Mouse (Mus musculus): Measurements from ENCODE around the gene Gpkow.
A peak's percentile ranks its signal among the peaks of the same experiment; 100 is the strongest.
"Not testable (repeated sequence)": the region's sequence is repeated elsewhere in the genome, so short reads cannot be mapped to it uniquely, and the experiment has no call there.

Gpkow gene

DNA sequence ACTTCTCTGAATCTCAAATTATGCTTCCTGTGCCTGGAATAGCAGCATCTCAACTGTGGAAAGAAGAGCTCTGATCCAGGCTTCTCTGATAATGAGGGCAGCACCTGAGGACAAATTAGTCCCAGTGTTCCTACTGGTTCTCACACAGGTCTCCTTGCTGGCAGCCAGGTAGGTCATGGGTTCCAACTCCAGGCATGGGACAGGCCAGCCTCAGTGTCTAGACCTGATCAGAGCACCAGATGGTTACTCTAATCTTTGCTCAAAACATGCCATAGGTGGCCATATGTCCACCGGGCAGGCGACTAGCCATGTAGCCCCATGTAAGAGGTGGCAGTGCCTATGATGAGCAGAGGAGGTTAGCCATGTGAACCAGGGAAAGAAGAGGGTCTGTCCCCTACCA is 8.6 kb upstream of the Gpkow start:
- no peak for DNase-seq (ENCODE audit: low read depth, low spot score)

DNA sequence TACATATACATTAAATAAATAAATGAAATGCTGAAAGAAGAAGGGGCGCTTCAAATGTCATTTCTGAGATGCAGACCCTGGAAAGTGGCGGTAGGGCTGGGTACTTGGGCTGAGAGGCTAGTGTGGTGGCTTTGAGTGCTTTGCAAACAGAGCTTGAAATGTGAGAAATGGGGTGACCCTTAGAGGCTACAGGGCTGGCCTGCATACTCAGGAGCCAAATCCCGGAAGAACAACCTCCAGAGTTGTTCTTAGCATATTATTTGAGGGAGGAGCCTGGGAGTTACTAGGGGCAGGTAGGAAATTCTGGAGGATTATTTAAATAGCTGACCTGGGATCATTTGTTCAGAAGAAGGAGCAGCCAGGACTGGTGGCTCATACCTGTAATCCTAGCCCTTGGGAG is 6.4 kb upstream of the Gpkow start:
- DNase-seq (ENCODE audit: low read depth, low spot score) = no peak

GRCm38 (mm10) chrX:7692862-7693261 is 4.1 kb upstream of the Gpkow start:
- no peak for DNase-seq (ENCODE audit: low read depth, low spot score)

DNA sequence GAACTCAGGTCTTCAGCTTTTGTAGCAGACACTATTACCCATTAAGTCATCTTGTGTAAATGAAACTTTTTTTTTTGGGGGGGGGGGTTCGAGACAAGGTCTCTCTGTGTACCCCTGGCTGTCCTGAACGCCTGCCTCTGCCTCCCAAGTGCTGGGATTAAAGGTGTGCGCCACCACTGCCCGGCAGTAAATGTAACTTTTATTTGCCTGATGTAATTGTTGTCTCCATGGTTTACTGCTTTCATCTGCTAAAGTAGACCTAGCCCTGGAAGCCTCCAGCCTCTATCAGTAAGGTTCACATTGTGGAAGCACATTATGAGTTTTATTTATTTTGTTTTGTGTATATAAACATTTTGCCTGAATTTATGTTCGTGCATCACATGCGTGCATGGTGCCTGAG is 411 bp upstream of the Gpkow start:
- no peak for DNase-seq (ENCODE audit: low read depth, low spot score)

- not testable (repeated sequence) for DNase-seq (ENCODE audit: low read depth, low spot score)
Observed at GRCm38 (mm10) chrX:7713764-7714134, 16.8 kb downstream of the Gpkow start.

DNA sequence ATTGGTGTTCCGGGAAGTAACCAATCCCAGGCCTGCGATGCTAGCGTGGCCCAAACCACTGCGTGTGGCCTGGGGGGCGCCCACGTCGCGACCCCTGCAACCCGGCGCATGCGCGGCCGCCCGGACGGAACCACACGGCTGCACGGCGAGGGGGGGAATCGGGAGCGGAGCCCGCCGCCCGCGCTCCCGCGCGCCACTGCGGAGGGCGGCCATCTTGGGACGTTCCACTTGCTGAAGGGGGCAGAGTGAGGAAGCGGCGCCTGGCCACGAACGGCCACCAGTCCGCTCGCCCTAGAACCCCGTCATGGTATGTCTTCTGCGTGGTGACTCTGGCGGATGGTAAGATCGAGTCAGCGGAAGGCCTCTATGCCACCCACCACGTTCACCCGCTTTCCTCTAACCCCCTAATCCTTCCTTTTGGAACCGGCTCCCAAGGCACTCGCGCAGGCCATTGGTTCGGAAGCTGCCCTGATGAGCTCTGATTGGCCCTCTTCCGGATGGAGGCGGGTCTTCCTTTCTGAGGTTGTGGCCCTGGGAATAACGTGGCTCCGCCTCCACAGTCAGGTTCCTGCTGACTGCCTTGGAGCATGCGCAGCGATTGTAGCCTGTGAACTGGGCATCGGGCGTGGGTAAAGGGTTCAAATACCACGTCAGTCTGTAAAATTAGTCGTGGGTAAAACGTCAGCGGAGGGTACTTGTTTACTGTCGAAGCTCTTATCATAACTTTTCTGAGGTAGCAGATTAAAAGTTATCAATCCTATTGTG is 17.4 kb downstream of the Gpkow start, which contains the start of gene Wdr45:
Gene Wdr45 (plus strand): TSS at position 199 of the 765 bp plus-strand sequence.
- DNase-seq (ENCODE audit: low read depth, low spot score) = peak; percentile 87

DNA sequence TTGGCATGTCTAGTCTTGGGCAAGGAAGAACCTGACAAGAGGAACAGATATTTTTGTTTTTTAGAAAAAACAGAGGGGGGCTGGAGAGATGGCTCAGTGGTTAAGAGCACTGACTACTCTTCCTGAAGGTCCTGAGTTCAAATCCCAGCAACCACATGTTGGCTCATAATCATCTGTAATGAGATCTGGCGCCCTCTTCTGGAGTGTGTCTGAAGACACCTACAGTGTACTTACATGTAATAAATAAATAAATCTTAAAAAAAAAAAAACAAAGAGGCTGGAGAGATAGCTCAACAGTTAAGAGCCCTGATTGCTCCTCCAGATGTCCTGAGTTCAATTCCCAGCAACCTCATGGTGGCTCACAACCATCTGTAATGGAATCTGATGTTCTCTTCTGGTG is 19.1 kb downstream of the Gpkow start:
- DNase-seq (ENCODE audit: low read depth, low spot score) = not testable (repeated sequence)

DNA sequence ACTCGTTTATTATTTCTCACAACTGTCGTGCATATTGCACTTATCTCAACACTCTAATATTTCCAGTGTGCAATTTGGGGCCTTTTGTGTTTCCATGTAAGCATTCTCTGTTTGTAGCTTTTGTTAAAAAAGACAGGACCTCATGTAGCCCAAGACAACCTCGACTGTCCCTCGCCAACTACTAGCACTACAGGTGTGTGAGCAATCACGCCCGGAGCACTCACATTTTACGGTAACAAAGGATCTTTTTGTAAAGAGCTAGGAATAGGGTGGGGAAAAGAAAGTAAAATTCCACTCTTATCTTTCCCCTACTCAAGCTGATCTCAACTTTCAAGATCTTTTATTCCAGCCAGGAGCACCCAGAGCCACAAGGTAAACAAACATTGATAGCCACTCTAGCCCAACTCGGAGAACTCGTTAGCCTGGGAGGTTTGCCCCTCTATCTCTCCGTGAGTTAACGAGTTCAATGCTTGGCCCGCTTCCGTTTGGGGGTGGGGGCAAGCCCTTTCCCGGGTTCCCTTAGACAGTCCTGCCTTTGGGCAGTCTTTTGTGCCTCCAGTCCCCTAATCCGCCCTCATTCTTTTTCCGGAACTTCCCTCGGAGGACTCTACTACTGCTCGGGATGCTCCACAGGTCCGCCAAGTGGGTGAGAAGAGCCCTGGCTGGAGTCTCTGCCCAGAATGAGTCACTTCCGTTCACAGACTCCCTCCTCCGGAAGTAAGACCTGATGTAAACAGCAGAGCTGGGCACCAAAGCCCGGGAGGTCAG is 24.8 kb downstream of the Gpkow start, which contains the start of gene Gm45208:
Gene Gm45208 (plus strand): TSS at position 732 of the 768 bp plus-strand sequence.
- DNase-seq (ENCODE audit: low read depth, low spot score) = peak; percentile 41

GRCm38 (mm10) chrX:7722282-7722611 is 25.3 kb downstream of the Gpkow start:
- DNase-seq (ENCODE audit: low read depth, low spot score) = no peak

- DNase-seq (ENCODE audit: low read depth, low spot score) = no peak
Observed at GRCm38 (mm10) chrX:7722691-7723090, 25.8 kb downstream of the Gpkow start.

DNA sequence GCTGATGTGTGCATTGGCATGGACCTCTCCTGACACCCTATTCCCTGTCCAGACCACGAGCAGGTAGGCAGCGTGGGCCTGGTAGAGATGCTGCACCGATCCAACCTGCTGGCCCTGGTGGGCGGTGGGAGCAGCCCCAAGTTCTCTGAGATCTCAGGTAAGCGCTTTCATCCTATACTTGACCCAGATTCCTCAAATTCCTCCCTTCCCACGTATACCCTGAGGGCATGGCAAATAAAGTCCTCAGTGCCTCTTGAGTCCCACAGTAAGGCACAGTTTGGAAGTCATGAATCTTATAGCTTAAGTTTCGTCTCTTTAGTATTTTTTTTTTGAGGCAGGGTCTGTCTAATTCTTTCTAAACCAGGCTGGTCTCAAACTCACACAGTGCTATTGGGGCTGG is 27.2 kb downstream of the Gpkow start:
- no peak for DNase-seq (ENCODE audit: low read depth, low spot score)

DNA sequence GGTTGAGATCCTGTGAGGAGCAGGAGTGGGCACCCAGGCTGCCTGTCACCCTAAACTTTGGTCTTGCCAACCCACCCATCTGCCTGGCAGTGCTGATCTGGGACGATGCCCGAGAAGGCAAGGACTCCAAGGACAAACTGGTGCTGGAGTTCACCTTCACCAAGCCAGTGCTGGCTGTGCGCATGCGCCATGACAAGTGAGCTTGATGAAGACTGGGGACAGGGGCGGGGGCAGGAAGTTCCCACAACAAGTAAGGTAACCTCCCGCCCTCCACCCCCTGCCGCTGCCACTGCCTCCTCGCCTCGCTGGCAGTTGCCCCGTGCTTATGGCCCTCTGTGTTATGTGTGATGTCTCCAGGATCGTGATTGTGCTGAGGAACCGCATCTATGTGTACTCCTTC is 28.9 kb downstream of the Gpkow start:
- DNase-seq (ENCODE audit: low read depth, low spot score) = no peak

DNA sequence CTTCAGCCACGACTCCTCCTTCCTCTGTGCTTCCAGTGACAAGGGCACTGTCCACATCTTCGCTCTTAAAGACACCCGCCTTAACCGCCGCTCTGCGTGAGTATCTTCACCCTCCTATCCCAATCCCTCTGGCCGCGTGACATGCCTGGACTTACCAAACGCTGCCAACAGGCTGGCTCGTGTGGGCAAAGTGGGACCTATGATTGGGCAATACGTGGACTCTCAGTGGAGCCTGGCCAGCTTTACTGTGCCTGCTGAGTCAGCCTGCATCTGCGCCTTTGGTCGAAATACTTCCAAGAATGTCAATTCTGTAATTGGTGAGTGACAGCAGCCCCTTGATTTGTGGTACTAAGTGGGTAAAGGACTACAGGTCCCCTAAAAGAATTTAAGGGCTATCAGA is 30.2 kb downstream of the Gpkow start:
- no peak for DNase-seq (ENCODE audit: low read depth, low spot score)

GRCm38 (mm10) chrX:7728215-7728921 is 31.4 kb downstream of the Gpkow start, which contains the start of gene Praf2:
Praf2 (plus strand) TSS chrX:7728439.
- peak; percentile 70 for DNase-seq (ENCODE audit: low read depth, low spot score)

GRCm38 (mm10) chrX:7728922-7729265 is 32.0 kb downstream of the Gpkow start:
- DNase-seq (ENCODE audit: low read depth, low spot score) = no peak

DNA sequence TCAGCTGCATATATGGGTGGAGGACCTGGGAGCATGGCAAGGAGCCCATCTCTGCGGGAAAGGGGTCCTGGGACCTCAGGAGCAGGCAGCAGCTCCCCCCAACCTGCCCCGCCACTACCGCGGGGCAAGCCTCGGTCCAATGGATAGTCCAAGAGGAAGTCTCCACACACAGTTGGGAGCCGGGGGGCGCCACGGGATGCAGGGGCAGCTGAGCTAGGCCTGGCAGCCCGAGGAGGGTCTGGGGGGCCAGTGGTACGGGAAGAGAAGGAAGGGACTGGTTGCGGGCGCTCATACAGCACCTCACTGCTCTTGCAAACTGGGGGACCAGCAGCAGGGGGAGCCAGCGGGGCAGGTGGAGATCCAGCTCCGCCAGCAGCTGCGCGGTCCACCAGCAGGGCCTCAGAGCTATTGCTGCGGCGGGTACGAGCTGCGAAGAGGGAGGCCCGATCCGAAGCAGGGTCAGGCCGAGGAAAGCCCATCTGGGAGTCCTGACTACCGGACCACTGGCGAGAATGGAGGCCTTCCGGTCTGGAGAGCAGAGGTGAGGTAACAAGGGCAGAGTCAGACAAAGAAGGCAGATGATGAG is 36.7 kb downstream of the Gpkow start:
- no peak for DNase-seq (ENCODE audit: low read depth, low spot score)

GRCm38 (mm10) chrX:7739336-7740081 is 42.6 kb downstream of the Gpkow start:
- no peak for DNase-seq (ENCODE audit: low read depth, low spot score)

DNA sequence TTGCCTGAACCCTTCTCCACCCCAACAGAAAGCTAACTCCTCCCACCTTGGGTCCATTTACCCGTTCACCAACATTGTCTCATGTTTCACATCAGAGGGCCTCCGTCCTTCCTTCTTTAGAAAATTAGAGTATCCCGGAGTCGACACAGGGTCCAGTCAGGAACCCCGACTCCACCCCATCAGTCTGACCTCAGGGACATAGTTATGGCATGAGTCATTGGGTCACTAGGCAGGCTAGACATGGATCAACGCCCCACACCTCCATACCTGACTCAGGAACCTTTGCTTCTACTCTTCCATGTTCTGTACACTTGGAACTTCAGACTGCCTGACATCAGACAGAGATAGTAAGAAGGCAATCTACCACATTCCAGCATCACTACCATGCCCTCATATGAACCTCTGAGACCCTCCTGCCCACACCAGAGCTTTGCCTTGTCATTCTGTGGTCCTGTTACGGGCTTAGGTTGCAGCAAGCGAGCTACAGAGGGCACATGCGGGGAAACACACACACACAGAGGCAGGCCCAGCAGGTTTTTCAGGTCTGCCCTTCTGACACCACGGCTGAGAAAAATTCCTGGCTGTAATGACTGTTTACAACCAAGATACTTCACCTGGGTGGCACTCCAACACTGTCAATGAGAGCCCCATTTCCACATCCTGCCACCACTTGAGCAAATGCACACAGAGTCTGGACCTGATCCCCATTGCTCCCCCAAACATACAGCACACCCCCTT is 43.3 kb downstream of the Gpkow start:
- no peak for DNase-seq (ENCODE audit: low read depth, low spot score)

DNA sequence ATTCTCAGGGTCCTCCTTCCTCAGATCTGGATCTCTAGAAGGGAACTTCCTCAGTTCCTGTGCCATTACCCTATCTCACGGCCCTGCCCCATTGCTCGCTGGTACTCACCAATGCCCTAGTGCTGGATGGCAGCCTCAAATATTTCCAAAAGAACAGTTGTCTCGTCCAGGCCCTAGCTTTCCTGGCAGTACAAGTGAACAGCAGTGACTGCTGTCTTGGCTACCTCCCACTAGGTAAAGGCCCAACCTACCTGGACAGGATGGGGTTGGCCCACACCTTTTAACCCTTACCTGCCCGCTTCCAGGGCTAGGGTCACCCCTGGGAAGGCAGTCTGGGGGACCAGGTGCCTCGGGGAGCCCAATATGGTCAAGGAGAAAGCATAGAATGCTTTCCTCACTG is 44.2 kb downstream of the Gpkow start:
- DNase-seq (ENCODE audit: low read depth, low spot score) = no peak

GRCm38 (mm10) chrX:7743470-7743869 is 46.5 kb downstream of the Gpkow start:
- DNase-seq (ENCODE audit: low read depth, low spot score) = no peak

DNA sequence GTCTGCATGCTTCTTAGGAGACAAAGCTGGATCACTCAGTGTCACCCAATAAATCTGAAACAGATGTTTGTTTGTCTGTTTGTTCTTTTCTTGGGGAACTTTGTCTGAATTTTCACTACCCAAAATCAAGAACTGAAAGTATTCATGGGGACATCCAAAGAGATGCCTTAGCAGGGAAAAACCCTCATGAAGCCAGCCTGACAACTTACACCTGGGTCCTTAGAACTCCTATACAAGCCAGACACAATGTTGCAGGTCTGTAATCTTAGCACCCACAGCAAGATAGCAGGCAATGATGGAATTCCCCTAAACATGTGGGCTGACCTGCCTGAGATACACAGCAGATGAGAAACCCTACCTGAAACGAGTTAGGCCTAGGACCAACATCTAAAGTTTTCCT is 48.0 kb downstream of the Gpkow start:
- DNase-seq (ENCODE audit: low read depth, low spot score) = no peak

Measured in embryo, embryonic 11.5 days (tissue).